Comparison of ENCODE assay signal across 26 mouse cellular contexts in genomic region chr10:24672948-24673347, GRCm38 (mm10). TPM values are rescaled to one million over a fixed set of nuclear protein-coding genes. Genes with fewer than 3 reads are reported as not detected.
DNase-seq lines count a peak whose midpoint lies in the region; ATAC-seq and TF ChIP-seq lines count a peak whose summit lies in the region.
"Had no signal": no experiment of that assay in that cellular context is flagged by ENCODE, and none has a peak within 500 bp of the region (broad histone marks: within the 10 kb centered on the region; RNA-seq: fewer than 3 reads in every experiment).

No protein-coding gene starts in this region.

- WGBS in midbrain, postnatal 0 days, result 97% methylated on average over 2 of the region's 2 CpGs

- TF ChIP-seq CTCF in midbrain, postnatal 0 days (IDR thresholded peaks at IDR 0.05), result no peak

- no peaks in the 10 kb centered on the region for H3K4me1 ChIP-seq in midbrain, postnatal 0 days (ENCODE audit: insufficient read depth, low read length)
- H3K4me1 ChIP-seq: embryonic facial prominence, embryonic 10.5 days; embryonic facial prominence, embryonic 13.5 days; forebrain, embryonic 12.5 days; forebrain, embryonic 15.5 days; hindbrain, embryonic 12.5 days; hindbrain, embryonic 15.5 days had no signal

- ATAC-seq in inflammation-experienced regulatory T-cells, adult 6 months, result peak; percentile 74
- ATAC-seq in midbrain, postnatal 0 days (ENCODE audit: low FRiP score), result no peak
- ATAC-seq: forebrain, embryonic 15.5 days; intestine, embryonic 16.5 days had no signal

- H3K4me2 ChIP-seq in midbrain, postnatal 0 days (ENCODE audit: low read depth, low read length, poor library complexity, severe bottlenecking), result no peak overlapping the region
- H3K4me2 ChIP-seq: embryonic facial prominence, embryonic 13.5 days; forebrain, embryonic 12.5 days; forebrain, embryonic 15.5 days; heart, embryonic 11.5 days; hindbrain, embryonic 12.5 days; hindbrain, embryonic 15.5 days had no signal

- H3K27ac ChIP-seq in midbrain, postnatal 0 days (ENCODE audit: low read depth, low read length), result no peak overlapping the region
- H3K27ac ChIP-seq: embryonic facial prominence, embryonic 10.5 days; embryonic facial prominence, embryonic 13.5 days; forebrain, embryonic 12.5 days; forebrain, embryonic 15.5 days; heart, adult 2 months; hindbrain, embryonic 12.5 days; hindbrain, embryonic 15.5 days had no signal

- H3K27me3 ChIP-seq in midbrain, postnatal 0 days (ENCODE audit: insufficient read depth, low read length), result no peaks in the 10 kb centered on the region
- H3K27me3 ChIP-seq: embryonic facial prominence, embryonic 13.5 days; forebrain, embryonic 12.5 days; forebrain, embryonic 15.5 days; hindbrain, embryonic 12.5 days; hindbrain, embryonic 15.5 days had no signal

- DNase-seq in CD4-positive, CD25-positive, alpha-beta regulatory T cell, adult 2 months (ENCODE audit: low read depth, low spot score), result peak; percentile 44
- peak; percentile 13 for DNase-seq in T-cell, adult 2 months (ENCODE audit: low spot score)
- DNase-seq in embryo, embryonic 10.5 days (ENCODE audit: low spot score), result no peak
- no peak for DNase-seq in midbrain, postnatal 0 days (ENCODE audit: low spot score)
- no peak for DNase-seq in left cerebral cortex, postnatal 10 days (ENCODE audit: extremely low spot score in 1 of 2, low spot score in 2 of 2)
- DNase-seq: adrenal gland, postnatal 10 days; B cell, adult 2 months; cerebellum, adult 11 months; cerebellum, adult 2 months; cerebellum, adult 9-11 months; cerebellum, postnatal 25 days; embryo, embryonic 11 days; gastrocnemius, postnatal 10 days; gastrocnemius, postnatal 36 days; heart, adult 2 months; kidney, adult 18-20 months had no signal

- no peak overlapping the region for H3K4me3 ChIP-seq in midbrain, postnatal 0 days (ENCODE audit: low read depth, low read length)
- H3K4me3 ChIP-seq: embryonic facial prominence, embryonic 10.5 days; embryonic facial prominence, embryonic 13.5 days; erythroblast, embryonic 14.5 days; forebrain, embryonic 12.5 days; forebrain, embryonic 15.5 days; heart, adult 2 months; hindbrain, embryonic 12.5 days; hindbrain, embryonic 15.5 days had no signal

- no peak overlapping the region for H3K9ac ChIP-seq in midbrain, postnatal 0 days (replicated peaks; ENCODE audit: low read length, poor library complexity, severe bottlenecking)
- H3K9ac ChIP-seq: embryonic facial prominence, embryonic 13.5 days; forebrain, embryonic 12.5 days; forebrain, embryonic 15.5 days; hindbrain, embryonic 12.5 days; hindbrain, embryonic 15.5 days had no signal

- no peaks in the 10 kb centered on the region for H3K9me3 ChIP-seq in midbrain, postnatal 0 days (ENCODE audit: low read length)
- H3K9me3 ChIP-seq: embryonic facial prominence, embryonic 10.5 days; embryonic facial prominence, embryonic 13.5 days; forebrain, embryonic 12.5 days; forebrain, embryonic 15.5 days; hindbrain, embryonic 12.5 days; hindbrain, embryonic 15.5 days had no signal

- H3K36me3 ChIP-seq in midbrain, postnatal 0 days (ENCODE audit: insufficient read depth, low read length), result no peaks in the 10 kb centered on the region
- H3K36me3 ChIP-seq: embryonic facial prominence, embryonic 10.5 days; embryonic facial prominence, embryonic 13.5 days; forebrain, embryonic 12.5 days; forebrain, embryonic 15.5 days; hindbrain, embryonic 12.5 days; hindbrain, embryonic 15.5 days had no signal

- intact Hi-C loops in left cerebral cortex, postnatal 10 days (cut with DNase I), result no loop called here

RNA-seq across cellular contexts. Expression of gene Enpp1, which starts 39.0 kb away (rescaled TPM):
- 10 to 100 TPM; 10.5 to 17.8 (median 13.0) TPM for polyA plus RNA-seq in inflammation-experienced regulatory T-cells, adult 6 months (2017; shearing (Covaris generic))
- total RNA-seq in midbrain, postnatal 0 days (2014; rRNA removed), result 3.5 and 6.3 TPM in 2 replicates
- polyA plus RNA-seq in midbrain, postnatal 0 days (2015; fragmentation: Nextera tagmentation; extraction: Ambion mirVana), result 3.0 and 3.5 TPM in 2 replicates
- total RNA-seq in left cerebral cortex, postnatal 10 days (2021), result 1 to 10 TPM; 3.7 to 4.6 TPM
- polyA plus RNA-seq: erythroblast, embryonic 14.5 days had no signal

Comparison
In these comparisons a context has a peak if more than half of its experiments do, and no peak if none do; other contexts are left out.
1. DNase-seq: peak in CD4-positive, CD25-positive, alpha-beta regulatory T cell, adult 2 months (single experiment) and T-cell, adult 2 months (single experiment); none in embryo, embryonic 10.5 days (single experiment), midbrain, postnatal 0 days (single experiment) and left cerebral cortex, postnatal 10 days (0 of 2).